Mouse (Mus musculus) limb, embryonic 10.5 days (tissue): ENCODE measurements at regions not wholly inside any gene's neighbourhood (a gene's known extent, or its start where the extent isn't known, plus 50 kb on each side); places are given as distances from the start of the nearest gene placed in this dataset.

Experiments
- DNase-seq: peaks from one replicate; pipeline ENCODE4 v3.0.0-alpha.2; 2017; ENCODE audit warnings: low spot score
- H3K27ac ChIP-seq: fragments of 300-500 bp; sonication (generic); 2 replicates; pipeline ENCODE4 v1.5.1; 2016; ENCODE audit warnings: mild to moderate bottlenecking
- H3K27me3 ChIP-seq: fragments of 300-500 bp; sonication (generic); 2 replicates; pipeline ENCODE4 v1.6.1; 2016; ENCODE audit warnings: low read depth, mild to moderate bottlenecking; ENCODE audit not compliant: poor library complexity, severe bottlenecking
- H3K36me3 ChIP-seq: fragments of 300-500 bp; sonication (generic); 2 replicates; pipeline ENCODE4 v1.6.1; 2016; ENCODE audit warnings: mild to moderate bottlenecking, moderate library complexity
- H3K4me1 ChIP-seq: fragments of 300-500 bp; sonication (generic); 2 replicates; pipeline ENCODE4 v1.6.1; 2016
- H3K4me3 ChIP-seq: fragments of 300-500 bp; sonication (generic); 2 replicates; pipeline ENCODE4 v1.5.1; 2016; ENCODE audit warnings: mild to moderate bottlenecking, moderate library complexity
- H3K9me3 ChIP-seq: fragments of 300-500 bp; sonication (generic); replicated peaks from 2 replicates; pipeline ENCODE4 v1.6.1; 2016; ENCODE audit warnings: mild to moderate bottlenecking
- WGBS: fragments of 180-500 bp; shearing (Covaris S2); methylation state at CpG from one replicate; pipeline ENCODE4 v1.1.7; 2016; 5-methylcytosine and 5-hydroxymethylcytosine counted together

- H3K27ac ChIP-seq, result no peak overlapping the region
- no peaks in the 10 kb centered on the region for H3K9me3 ChIP-seq
- H3K4me3 ChIP-seq, result no peak overlapping the region
- no peaks in the 10 kb centered on the region for H3K4me1 ChIP-seq
- H3K36me3 ChIP-seq, result no peaks in the 10 kb centered on the region
- DNase-seq, result no peak
- H3K27me3 ChIP-seq, result no peaks in the 10 kb centered on the region
- 85% methylated on average over 2 of the region's 2 CpGs for WGBS
Observed at GRCm38 (mm10) chr2:133252131-133252530, 299.8 kb upstream of the Bmp2 start.

GRCm38 (mm10) chr2:133274424-133274823, 277.5 kb upstream of the Bmp2 start:
- WGBS, result 63% methylated on average over 4 of the region's 4 CpGs
- no peaks in the 10 kb centered on the region for H3K4me1 ChIP-seq
- no peak overlapping the region for H3K4me3 ChIP-seq
- H3K27ac ChIP-seq, result no peak overlapping the region
- H3K36me3 ChIP-seq, result no peaks in the 10 kb centered on the region
- H3K9me3 ChIP-seq, result no peaks in the 10 kb centered on the region
- DNase-seq, result no peak
- no peaks in the 10 kb centered on the region for H3K27me3 ChIP-seq

GRCm38 (mm10) chr2:133278546-133278945, 273.4 kb upstream of the Bmp2 start:
- H3K27ac ChIP-seq, result no peak overlapping the region
- WGBS, result 59% methylated on average over 4 of the region's 4 CpGs
- no peaks in the 10 kb centered on the region for H3K27me3 ChIP-seq
- peaks cover 10% of the 10 kb centered on the region for H3K4me1 ChIP-seq
- H3K4me3 ChIP-seq, result no peak overlapping the region
- H3K9me3 ChIP-seq, result no peaks in the 10 kb centered on the region
- DNase-seq, result no peak
- H3K36me3 ChIP-seq, result no peaks in the 10 kb centered on the region

- Histone ChIP-seq H3K36me3 (no peaks in the 10 kb centered on the region), H3K27me3 (no peaks in the 10 kb centered on the region), H3K27ac (no peak overlapping the region), H3K4me1 (peaks cover 13% of the 10 kb centered on the region), H3K4me3 (no peak overlapping the region), H3K9me3 (no peaks in the 10 kb centered on the region)
- 91% methylated on average over 4 of the region's 4 CpGs for WGBS
- no peak for DNase-seq
Observed at GRCm38 (mm10) chr2:133279275-133279674, 272.7 kb upstream of the Bmp2 start.

- 48% methylated on average over 5 of the region's 5 CpGs for WGBS
- DNase-seq, result no peak
Observed at GRCm38 (mm10) chr2:133282692-133283091, 269.3 kb upstream of the Bmp2 start.

GRCm38 (mm10) chr2:133283709-133284108, 268.2 kb upstream of the Bmp2 start:
- Histone ChIP-seq H3K27ac (no peak overlapping the region), H3K9me3 (no peaks in the 10 kb centered on the region)
- WGBS, result 41% methylated on average over 1 of the region's 1 CpGs

More at GRCm38 (mm10) chr2:133282692-133283091, 269.3 kb upstream of the Bmp2 start:
- H3K27ac ChIP-seq, result no peak overlapping the region
- no peak overlapping the region for H3K4me3 ChIP-seq
- H3K27me3 ChIP-seq, result no peaks in the 10 kb centered on the region
- no peaks in the 10 kb centered on the region for H3K36me3 ChIP-seq
- no peaks in the 10 kb centered on the region for H3K9me3 ChIP-seq
- H3K4me1 ChIP-seq, result peaks cover 22% of the 10 kb centered on the region

GRCm38 (mm10) chr2:133294136-133294535, 257.8 kb upstream of the Bmp2 start:
- Histone ChIP-seq H3K27me3 (no peaks in the 10 kb centered on the region), H3K4me1 (no peaks in the 10 kb centered on the region), H3K4me3 (no peak overlapping the region), H3K36me3 (no peaks in the 10 kb centered on the region), H3K27ac (no peak overlapping the region), H3K9me3 (no peaks in the 10 kb centered on the region)
- WGBS, result 87% methylated on average over 7 of the region's 7 CpGs
- DNase-seq, result no peak

More at GRCm38 (mm10) chr2:133283709-133284108, 268.2 kb upstream of the Bmp2 start:
- H3K36me3 ChIP-seq, result no peaks in the 10 kb centered on the region
- peaks cover 22% of the 10 kb centered on the region for H3K4me1 ChIP-seq
- no peaks in the 10 kb centered on the region for H3K27me3 ChIP-seq
- no peak overlapping the region for H3K4me3 ChIP-seq
- DNase-seq, result no peak

- Histone ChIP-seq H3K36me3 (no peaks in the 10 kb centered on the region), H3K4me1 (peaks cover 3% of the 10 kb centered on the region), H3K27ac (no peak overlapping the region), H3K27me3 (no peaks in the 10 kb centered on the region), H3K4me3 (no peak overlapping the region), H3K9me3 (no peaks in the 10 kb centered on the region)
- no peak for DNase-seq
- WGBS, result 80% methylated on average over 3 of the region's 3 CpGs
Observed at GRCm38 (mm10) chr2:133305936-133306335, 246.0 kb upstream of the Bmp2 start.

GRCm38 (mm10) chr2:133311001-133311400, 241.0 kb upstream of the Bmp2 start:
- WGBS, result 26% methylated on average over 1 of the region's 1 CpGs
- peak; percentile 51 for DNase-seq

GRCm38 (mm10) chr2:133326290-133327050, 225.5 kb upstream of the Bmp2 start:
- no peaks in the 10 kb centered on the region for H3K4me1 ChIP-seq
- H3K27ac ChIP-seq, result no peak overlapping the region
- H3K27me3 ChIP-seq, result no peaks in the 10 kb centered on the region
- H3K4me3 ChIP-seq, result no peak overlapping the region
- no peak for DNase-seq
- H3K36me3 ChIP-seq, result no peaks in the 10 kb centered on the region
- H3K9me3 ChIP-seq, result no peaks in the 10 kb centered on the region
- WGBS, result 81% methylated on average over 6 of the region's 6 CpGs

More at GRCm38 (mm10) chr2:133311001-133311400, 241.0 kb upstream of the Bmp2 start:
- Histone ChIP-seq H3K4me3 (no peak overlapping the region), H3K27ac (no peak overlapping the region), H3K36me3 (no peaks in the 10 kb centered on the region), H3K9me3 (no peaks in the 10 kb centered on the region), H3K27me3 (no peaks in the 10 kb centered on the region), H3K4me1 (peaks cover 6% of the 10 kb centered on the region)

GRCm38 (mm10) chr2:133327653-133328052, 224.3 kb upstream of the Bmp2 start:
- no peak overlapping the region for H3K4me3 ChIP-seq
- no peaks in the 10 kb centered on the region for H3K9me3 ChIP-seq
- no peak overlapping the region for H3K27ac ChIP-seq
- no peaks in the 10 kb centered on the region for H3K27me3 ChIP-seq
- WGBS, result 55% methylated on average over 2 of the region's 2 CpGs
- 0 out of 2 replicates have a peak, but pooled peaks cover 2% of the 10 kb centered on the region for H3K4me1 ChIP-seq
- no peaks in the 10 kb centered on the region for H3K36me3 ChIP-seq
- no peak for DNase-seq

GRCm38 (mm10) chr2:133336177-133336901, 215.6 kb upstream of the Bmp2 start:
- peaks cover 15% of the 10 kb centered on the region for H3K4me1 ChIP-seq
- no peak overlapping the region for H3K27ac ChIP-seq
- DNase-seq, result no peak
- H3K27me3 ChIP-seq, result no peaks in the 10 kb centered on the region
- H3K9me3 ChIP-seq, result no peaks in the 10 kb centered on the region
- 90% methylated on average over 9 of the region's 9 CpGs for WGBS
- H3K4me3 ChIP-seq, result no peak overlapping the region
- H3K36me3 ChIP-seq, result no peaks in the 10 kb centered on the region

- Histone ChIP-seq H3K27me3 (no peaks in the 10 kb centered on the region), H3K4me1 (peaks cover 18% of the 10 kb centered on the region), H3K27ac (no peak overlapping the region), H3K9me3 (no peaks in the 10 kb centered on the region), H3K4me3 (no peak overlapping the region), H3K36me3 (no peaks in the 10 kb centered on the region)
- no peak for DNase-seq
- WGBS, result 95% methylated on average over 3 of the region's 3 CpGs
Observed at GRCm38 (mm10) chr2:133338150-133338549, 213.8 kb upstream of the Bmp2 start.
